10 mouse cellular contexts compared by ENCODE assay signal in genomic region chr11:11942320-11943217, GRCm38 (mm10). TPM values are rescaled to one million over a fixed set of nuclear protein-coding genes. Genes with fewer than 3 reads are reported as not detected.
A peak's percentile ranks its signal among the peaks of the same experiment; 100 is the strongest.
DNase-seq lines count a peak whose midpoint lies in the region; ATAC-seq lines count a peak whose summit lies in the region.
"Had no signal": no experiment of that assay in that cellular context is flagged by ENCODE, and none has a peak within 500 bp of the region (broad histone marks: within the 10 kb centered on the region; RNA-seq: fewer than 3 reads in every experiment).

No protein-coding gene starts in this region.

- 0 out of 2 replicates have a peak overlapping the region, but pooled peaks have one; percentile 20 for H3K9ac ChIP-seq in heart, embryonic 12.5 days
- no peak overlapping the region for H3K9ac ChIP-seq in neural tube, embryonic 11.5 days (ENCODE audit: low read length)
- no peak overlapping the region for H3K9ac ChIP-seq in neural tube, embryonic 15.5 days (replicated peaks)
- H3K9ac ChIP-seq in kidney, embryonic 15.5 days: no peak overlapping the region
- H3K9ac ChIP-seq: neural tube, embryonic 12.5 days had no signal

- DNase-seq in heart, postnatal 4 days: no peak
- DNase-seq in neural tube, embryonic 11.5 days (ENCODE audit: low spot score): no peak
- DNase-seq in T-cell, adult 2 months (ENCODE audit: low spot score): no peak
- DNase-seq in testis, postnatal 14 days (ENCODE audit: low spot score): no peak
- no peak for DNase-seq in urinary bladder, postnatal 14 days (ENCODE audit: low spot score)
- DNase-seq: lung, postnatal 10 days had no signal

- H3K4me3 ChIP-seq in heart, embryonic 12.5 days: no peak overlapping the region
- no peak overlapping the region for H3K4me3 ChIP-seq in neural tube, embryonic 11.5 days (ENCODE audit: low read depth, low read length)
- no peak overlapping the region for H3K4me3 ChIP-seq in neural tube, embryonic 15.5 days (replicated peaks)
- H3K4me3 ChIP-seq in kidney, embryonic 15.5 days (replicated peaks): no peak overlapping the region
- H3K4me3 ChIP-seq: neural tube, embryonic 12.5 days had no signal

- H3K9me3 ChIP-seq in heart, embryonic 12.5 days (replicated peaks): no peaks in the 10 kb centered on the region
- no peaks in the 10 kb centered on the region for H3K9me3 ChIP-seq in neural tube, embryonic 11.5 days (ENCODE audit: control insufficient read depth, low read length)
- no peaks in the 10 kb centered on the region for H3K9me3 ChIP-seq in neural tube, embryonic 15.5 days (replicated peaks)
- no peaks in the 10 kb centered on the region for H3K9me3 ChIP-seq in kidney, embryonic 15.5 days (replicated peaks)
- H3K9me3 ChIP-seq: neural tube, embryonic 12.5 days had no signal

- ATAC-seq in heart, embryonic 12.5 days (ENCODE audit: insufficient number of reproducible peaks, low FRiP score): no peak
- 0 out of 2 replicates have a peak, but pooled peaks have one; percentile 7 for ATAC-seq in neural tube, embryonic 11.5 days (ENCODE audit: insufficient read depth, low FRiP score, low TSS enrichment)
- ATAC-seq in neural tube, embryonic 15.5 days (ENCODE audit: low FRiP score): no peak
- ATAC-seq in kidney, embryonic 15.5 days (replicated peaks; ENCODE audit: low FRiP score): no peak

- peaks cover 82% of the 10 kb centered on the region for H3K36me3 ChIP-seq in heart, embryonic 12.5 days
- no peaks in the 10 kb centered on the region; the same call in 1 of the 2 replicates for H3K36me3 ChIP-seq in neural tube, embryonic 11.5 days (ENCODE audit: control insufficient read depth, insufficient read depth, low read length)
- H3K36me3 ChIP-seq in neural tube, embryonic 15.5 days: peaks cover 8% of the 10 kb centered on the region
- H3K36me3 ChIP-seq in kidney, embryonic 15.5 days: peaks cover 91% of the 10 kb centered on the region

- 63% methylated on average over 6 of the region's 6 CpGs for WGBS in heart, embryonic 12.5 days
- WGBS in neural tube, embryonic 11.5 days: 33% methylated on average over 6 of the region's 6 CpGs
- 41% methylated on average over 6 of the region's 6 CpGs for WGBS in neural tube, embryonic 15.5 days
- WGBS in kidney, embryonic 15.5 days: 58% methylated on average over 6 of the region's 6 CpGs

- H3K4me2 ChIP-seq in heart, embryonic 12.5 days: no peak overlapping the region
- no peak overlapping the region for H3K4me2 ChIP-seq in neural tube, embryonic 11.5 days (ENCODE audit: low read depth)
- no peak overlapping the region for H3K4me2 ChIP-seq in neural tube, embryonic 15.5 days
- H3K4me2 ChIP-seq in kidney, embryonic 15.5 days: no peak overlapping the region
- H3K4me2 ChIP-seq: neural tube, embryonic 12.5 days had no signal

- H3K27ac ChIP-seq in heart, embryonic 12.5 days (ENCODE audit: poor library complexity, severe bottlenecking): peak overlapping the region; percentile 65
- no peak overlapping the region for H3K27ac ChIP-seq in neural tube, embryonic 11.5 days (ENCODE audit: low read depth, low read length)
- no peak overlapping the region for H3K27ac ChIP-seq in neural tube, embryonic 15.5 days (replicated peaks)
- peak overlapping the region; percentile 0; the same call in 1 of the 2 replicates for H3K27ac ChIP-seq in kidney, embryonic 15.5 days
- H3K27ac ChIP-seq: neural tube, embryonic 12.5 days had no signal

- H3K4me1 ChIP-seq in heart, embryonic 12.5 days (replicated peaks): peaks cover 39% of the 10 kb centered on the region
- peaks cover 3% of the 10 kb centered on the region; the same call in 1 of the 2 replicates for H3K4me1 ChIP-seq in neural tube, embryonic 11.5 days (ENCODE audit: control insufficient read depth, insufficient read depth, low read length)
- no peaks in the 10 kb centered on the region for H3K4me1 ChIP-seq in neural tube, embryonic 15.5 days
- H3K4me1 ChIP-seq in kidney, embryonic 15.5 days: peaks cover 2% of the 10 kb centered on the region; the same call in 1 of the 2 replicates

- H3K27me3 ChIP-seq in heart, embryonic 12.5 days (replicated peaks): no peaks in the 10 kb centered on the region
- H3K27me3 ChIP-seq in neural tube, embryonic 11.5 days (ENCODE audit: control insufficient read depth, insufficient read depth, low read length): no peaks in the 10 kb centered on the region
- no peaks in the 10 kb centered on the region for H3K27me3 ChIP-seq in neural tube, embryonic 15.5 days (replicated peaks)
- H3K27me3 ChIP-seq in kidney, embryonic 15.5 days: no peaks in the 10 kb centered on the region
- H3K27me3 ChIP-seq: neural tube, embryonic 12.5 days had no signal

RNA-seq across cellular contexts. Expression of gene Ddc, which starts 44.6 kb away (rescaled TPM):
- 51.8 and 55.2 TPM in 2 replicates for polyA plus RNA-seq in heart, embryonic 12.5 days (2016; fragmentation: Nextera tagmentation; extraction: Ambion mirVana)
- total RNA-seq in heart, postnatal 4 days (2021): 10 to 100 TPM; 44.6 to 51.4 TPM
- polyA plus RNA-seq in neural tube, embryonic 11.5 days (2014; fragmentation: Nextera tagmentation; extraction: Ambion mirVana): 6.7 and 7.5 TPM in 2 replicates
- 4.7 and 5.5 TPM in 2 replicates for polyA plus RNA-seq in neural tube, embryonic 15.5 days (2015; fragmentation: Nextera tagmentation; extraction: Ambion mirVana)
- 14.3 and 15.4 TPM in 2 replicates for polyA plus RNA-seq in kidney, embryonic 15.5 days (2015; fragmentation: Nextera tagmentation; extraction: Ambion mirVana)

Comparison
In these comparisons a context has a peak if more than half of its experiments do, and no peak if none do; other contexts are left out.
1. H3K27ac ChIP-seq: peak in heart, embryonic 12.5 days (single experiment) and kidney, embryonic 15.5 days (single experiment); none in neural tube, embryonic 11.5 days (single experiment) and neural tube, embryonic 15.5 days (single experiment).